Mouse (Mus musculus) R1 (cell line): ENCODE measurements around the gene Sult1b1.
"Not testable (repeated sequence)": the region's sequence is repeated elsewhere in the genome, so short reads cannot be mapped to it uniquely, and the experiment has no call there.

Experiments used
- DNase-seq: peaks from one replicate; pipeline ENCODE4 v3.0.0-alpha.2; 2018; ENCODE audit warnings: low read depth, low spot score

Sult1b1 gene

GRCm38 (mm10) chr5:87538111-87538510, at the start of gene Sult1b1:
Sult1b1 (minus strand) TSS chr5:87538195.
- DNase-seq: no peak

- DNase-seq: no peak
These were observed 42.4 kb upstream of the Sult1b1 start for GRCm38 (mm10) chr5:87580389-87580788.

GRCm38 (mm10) chr5:87574174-87574573, 36.2 kb upstream of the Sult1b1 start:
- DNase-seq: no peak

- DNase-seq: no peak
These were observed 35.5 kb upstream of the Sult1b1 start for GRCm38 (mm10) chr5:87573490-87573889.

- no peak for DNase-seq
These were observed 34.8 kb upstream of the Sult1b1 start for GRCm38 (mm10) chr5:87572781-87573180.

- DNase-seq: no peak
These were observed 30.9 kb upstream of the Sult1b1 start, which contains the start of gene Sult1d1 for GRCm38 (mm10) chr5:87568845-87569244. Sult1d1 (minus strand) TSS chr5:87569027.

GRCm38 (mm10) chr5:87567306-87567705, 29.3 kb upstream of the Sult1b1 start:
- no peak for DNase-seq

- DNase-seq: no peak
These were observed 25.0 kb upstream of the Sult1b1 start for GRCm38 (mm10) chr5:87562966-87563365.

- no peak for DNase-seq
These were observed 24.5 kb upstream of the Sult1b1 start for GRCm38 (mm10) chr5:87562526-87562925.

- peak; percentile 18 for DNase-seq
These were observed 22.1 kb upstream of the Sult1b1 start for GRCm38 (mm10) chr5:87560145-87560544.

- DNase-seq: peak; percentile 37
These were observed 12.9 kb upstream of the Sult1b1 start for GRCm38 (mm10) chr5:87550935-87551334.

- DNase-seq: no peak
These were observed 1.9 kb downstream of the Sult1b1 start for GRCm38 (mm10) chr5:87535994-87536644.

GRCm38 (mm10) chr5:87532288-87532687, 5.7 kb downstream of the Sult1b1 start:
- no peak for DNase-seq

GRCm38 (mm10) chr5:87523561-87523960, 14.4 kb downstream of the Sult1b1 start:
- not testable (repeated sequence) for DNase-seq

GRCm38 (mm10) chr5:87505776-87506458, 32.1 kb downstream of the Sult1b1 start:
- no peak for DNase-seq

GRCm38 (mm10) chr5:87502687-87503086, 35.3 kb downstream of the Sult1b1 start:
- DNase-seq: peak; percentile 1

- no peak for DNase-seq
These were observed 38.7 kb downstream of the Sult1b1 start for GRCm38 (mm10) chr5:87499341-87499740.

- no peak for DNase-seq
These were observed 39.1 kb downstream of the Sult1b1 start for GRCm38 (mm10) chr5:87498936-87499335.

- DNase-seq: no peak
These were observed 47.2 kb downstream of the Sult1b1 start, which contains the start of gene Ugt2a1 for GRCm38 (mm10) chr5:87490771-87491170. Ugt2a1 (minus strand) TSS chr5:87490871.

- not testable (repeated sequence) for DNase-seq
These were observed 51.3 kb downstream of the Sult1b1 start, which contains the start of gene Gm43638 for GRCm38 (mm10) chr5:87486706-87487105. Gm43638 (minus strand) TSS chr5:87486806.

- no peak for DNase-seq
These were observed 55.8 kb downstream of the Sult1b1 start, which contains the start of gene Ugt2a2 for GRCm38 (mm10) chr5:87482160-87482559. Ugt2a2 (minus strand) TSS chr5:87482260.
